Mouse (Mus musculus): ENCODE measurements around the gene Msx1.

- no peak for TF ChIP-seq CTCF (IDR thresholded peaks at IDR 0.05; ENCODE audit: borderline replicate concordance, control insufficient read depth, extremely low read depth, insufficient read depth, low read length, poor library complexity)
- TF ChIP-seq POLR2A (IDR thresholded peaks at IDR 0.05; ENCODE audit: control insufficient read depth, extremely low read depth, insufficient read depth, low read length, poor library complexity), result no peak
These were observed 3.6 kb upstream of the Msx1 start for GRCm38 (mm10) chr5:37828001-37828400.

Measured in thymus, adult 2 months (tissue).